Mouse (Mus musculus) G1E (cell line): Measurements from ENCODE around the gene Stxbp4. TPM values are rescaled to one million over a fixed set of nuclear protein-coding genes. Genes with fewer than 3 reads are reported as not detected.

Experiments
- ATAC-seq: 2 replicates; pipeline ENCODE4 v1.8.0; 2016; ENCODE audit warnings: mild to moderate bottlenecking; ENCODE audit not compliant: insufficient number of reproducible peaks, poor library complexity, low FRiP score, severe bottlenecking; ENCODE audit errors: extremely low read depth
- DNase-seq: peaks from one replicate; pipeline ENCODE4 v3.0.0; 2012; ENCODE audit warnings: low spot score
- H3K27me3 ChIP-seq: 2 replicates; pipeline ENCODE4 v1.6.1; 2012; ENCODE audit warnings: mild to moderate bottlenecking, low read length, inconsistent platforms; ENCODE audit not compliant: insufficient read depth
- H3K36me3 ChIP-seq: replicated peaks from 2 replicates; pipeline ENCODE3; 2012; ENCODE audit warnings: mild to moderate bottlenecking, inconsistent platforms
- H3K4me1 ChIP-seq: 2 replicates; pipeline ENCODE4 v1.6.1; 2012; ENCODE audit warnings: low read depth, low read length, inconsistent platforms, mixed read lengths; ENCODE audit not compliant: insufficient read depth
- H3K4me3 ChIP-seq: 2 replicates; pipeline ENCODE4 v1.5.1; 2012; ENCODE audit warnings: low read depth, mild to moderate bottlenecking, inconsistent platforms, low read length, moderate library complexity, mixed read lengths
- H3K9me3 ChIP-seq: replicated peaks from 2 replicates; pipeline ENCODE4 v1.6.1; 2012; ENCODE audit warnings: inconsistent platforms
- CTCF ChIP-seq: IDR thresholded peaks from 2 replicates; pipeline ENCODE4 v1.5.1; 2012; ENCODE audit warnings: low read depth, low read length, inconsistent platforms, mixed read lengths
- GATA1 ChIP-seq: IDR thresholded peaks from 2 replicates; pipeline ENCODE4 v1.6.1; 2012; ENCODE audit warnings: borderline replicate concordance, low read length, inconsistent platforms, mixed read lengths
- GATA2 ChIP-seq: IDR thresholded peaks from 2 replicates; pipeline ENCODE4 v1.6.1; 2012; ENCODE audit warnings: low read depth, low read length, inconsistent platforms, borderline replicate concordance
- POLR2AphosphoS5 ChIP-seq: IDR thresholded peaks from 2 replicates; pipeline ENCODE4 v1.6.1; 2012; ENCODE audit warnings: low read depth, low read length, inconsistent platforms; ENCODE audit not compliant: insufficient replicate concordance
- TAL1 ChIP-seq: conservative IDR thresholded peaks from 2 replicates; pipeline ENCODE4 v1.6.1; 2012; ENCODE audit warnings: low read depth, low read length, inconsistent platforms, mixed read lengths
- polyA plus RNA-seq: library from polyadenylated mRNA; stranded (reverse); fragments of >175 nt; gene quantifications from 2 replicates; pipeline ENCODE4 v1.2.3, GENCODE M21; 2012
- total RNA-seq, 2 experiments: library from RNA; stranded (forward) in 1 of 2; stranded (reverse) in 1 of 2; fragments of 200-1000 nt in 1 of 2; fragments of >200 nt in 1 of 2; fragmentation: Nextera tagmentation in 1 of 2; gene quantifications; 2 replicates each; pipeline ENCODE4 v1.2.3; 2014 to 2017

Stxbp4 gene
- total and polyA plus RNA-seq, 3 experiments: 0.28 to 23.5 (median 8.2) TPM

DNA sequence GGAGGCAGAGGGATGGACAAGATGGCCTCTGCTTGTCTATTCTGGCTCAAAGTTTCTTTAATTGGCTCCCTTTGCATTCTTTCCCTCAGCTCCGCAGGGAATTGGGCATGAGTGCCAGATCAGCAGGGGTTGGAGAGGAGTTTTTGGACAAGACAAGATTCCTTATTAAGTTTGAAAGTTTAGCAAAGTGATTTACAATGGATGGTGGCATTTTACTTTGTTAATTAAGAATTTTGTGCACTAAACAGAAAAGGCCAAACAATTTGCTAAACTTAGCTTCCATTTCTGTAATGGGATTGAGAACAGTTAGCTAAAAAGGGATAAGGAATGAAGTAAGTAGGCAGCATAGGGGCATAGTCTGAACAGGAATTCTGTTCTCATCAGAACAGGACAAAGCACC is 142.9 kb downstream of the Stxbp4 start:
- DNase-seq: no peak
- Histone ChIP-seq H3K36me3 (no peaks in the 10 kb centered on the region), H3K9me3 (no peaks in the 10 kb centered on the region), H3K4me1 (no peaks in the 10 kb centered on the region; the same call in 1 of the 2 replicates), H3K4me3 (no peak overlapping the region), H3K27me3 (no peaks in the 10 kb centered on the region)
- no peak for ATAC-seq
- no peak for TF ChIP-seq TAL1
- TF ChIP-seq POLR2AphosphoS5: no peak

DNA sequence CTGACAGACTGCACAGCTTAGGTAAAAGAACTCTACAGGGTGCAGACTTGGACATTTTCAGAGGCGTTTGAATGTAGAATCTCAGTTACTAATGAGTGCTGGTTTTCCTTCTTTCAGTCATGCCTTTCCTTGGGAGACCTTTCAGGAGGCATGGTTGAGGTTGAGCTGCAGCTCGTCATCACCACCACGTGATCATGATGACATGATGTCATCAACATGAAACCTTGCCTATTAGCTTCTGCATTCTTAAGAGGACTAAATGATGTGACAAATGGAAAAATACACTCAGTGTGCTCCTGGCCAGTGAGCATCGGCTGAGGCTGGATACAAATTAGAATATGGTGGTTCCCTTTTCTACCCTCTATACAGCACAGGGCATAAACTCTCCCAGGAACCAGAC is 145.4 kb downstream of the Stxbp4 start:
- Histone ChIP-seq H3K36me3 (no peaks in the 10 kb centered on the region), H3K4me1 (no peaks in the 10 kb centered on the region), H3K9me3 (no peaks in the 10 kb centered on the region), H3K27me3 (no peaks in the 10 kb centered on the region), H3K4me3 (no peak overlapping the region)
- ATAC-seq (no peak), DNase-seq (no peak)
- TF ChIP-seq GATA2 (no peak), GATA1 (no peak), CTCF (no peak)

- TF ChIP-seq TAL1 (no peak), GATA2 (no peak), CTCF (no peak), POLR2AphosphoS5 (no peak), GATA1 (no peak)
- DNase-seq (no peak), ATAC-seq (no peak)
- Histone ChIP-seq H3K27me3 (no peaks in the 10 kb centered on the region), H3K9me3 (no peaks in the 10 kb centered on the region), H3K36me3 (no peaks in the 10 kb centered on the region), H3K4me3 (no peak overlapping the region), H3K4me1 (no peaks in the 10 kb centered on the region)
Measured at GRCm38 (mm10) chr11:90489166-90489565, 148.7 kb downstream of the Stxbp4 start.

- no peak for ATAC-seq
- H3K27me3 ChIP-seq: no peaks in the 10 kb centered on the region
- no peak for DNase-seq
- no peaks in the 10 kb centered on the region for H3K36me3 ChIP-seq
- H3K4me1 ChIP-seq: no peaks in the 10 kb centered on the region
- no peak overlapping the region for H3K4me3 ChIP-seq
- TF ChIP-seq POLR2AphosphoS5 (no peak), GATA2 (no peak), CTCF (no peak), GATA1 (no peak), TAL1 (no peak)
- H3K9me3 ChIP-seq: no peaks in the 10 kb centered on the region
Measured at GRCm38 (mm10) chr11:90487686-90488085, 150.2 kb downstream of the Stxbp4 start.

DNA sequence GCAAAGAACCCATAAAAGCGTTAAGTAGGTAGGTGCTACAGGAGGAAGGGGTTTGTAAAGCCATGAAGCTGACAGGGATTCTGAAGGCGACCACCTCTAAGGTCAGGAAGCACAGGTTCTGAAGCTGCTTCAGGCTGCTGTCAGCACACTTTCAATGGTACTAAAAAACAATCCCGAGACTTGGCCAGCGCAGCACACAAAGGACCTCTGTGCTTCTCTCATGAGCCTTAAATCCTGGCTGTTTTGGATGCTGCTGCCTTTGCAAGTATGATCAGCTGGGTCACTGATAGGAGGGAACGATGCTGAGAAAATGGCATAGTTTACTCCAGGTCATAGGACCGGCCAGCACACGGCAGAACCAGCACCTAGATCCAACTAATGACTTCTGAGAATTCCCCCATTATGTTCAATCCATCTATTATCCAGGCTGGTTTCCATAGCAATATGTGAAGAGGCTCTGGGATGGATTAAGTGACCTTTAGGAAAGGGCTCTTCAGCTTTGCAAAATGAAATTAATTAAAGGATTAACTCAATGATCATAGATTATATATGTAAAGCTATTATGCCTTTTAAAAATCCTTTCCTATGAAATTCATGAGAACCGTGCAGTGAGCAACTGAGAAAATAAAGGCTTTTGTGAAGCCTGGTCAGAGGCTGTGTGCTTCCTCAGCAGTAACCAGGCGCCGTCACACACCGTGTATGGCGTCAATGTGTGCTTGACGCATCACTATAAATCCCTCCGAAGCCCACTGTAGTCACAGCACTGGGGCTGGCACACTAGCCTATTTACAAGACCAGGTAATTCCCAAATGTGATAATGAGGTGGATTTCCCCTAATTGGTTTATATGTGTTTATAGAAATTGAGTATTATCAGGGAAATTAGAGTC is 152.9 kb downstream of the Stxbp4 start:
- no peak for TF ChIP-seq GATA1
- no peak for TF ChIP-seq CTCF
- no peak for TF ChIP-seq GATA2
- TF ChIP-seq POLR2AphosphoS5: no peak
- no peak for TF ChIP-seq TAL1
- DNase-seq (no peak), ATAC-seq (no peak)
- peaks cover 2% of the 10 kb centered on the region for H3K36me3 ChIP-seq
- no peak overlapping the region for H3K4me3 ChIP-seq
- H3K9me3 ChIP-seq: no peaks in the 10 kb centered on the region
- H3K27me3 ChIP-seq: no peaks in the 10 kb centered on the region
- no peaks in the 10 kb centered on the region for H3K4me1 ChIP-seq

- peaks cover 2% of the 10 kb centered on the region for H3K36me3 ChIP-seq
Measured at GRCm38 (mm10) chr11:90483766-90484165, 154.1 kb downstream of the Stxbp4 start.

More at GRCm38 (mm10) chr11:90483766-90484165, 154.1 kb downstream of the Stxbp4 start:
- no peak for DNase-seq
- Histone ChIP-seq H3K27me3 (no peaks in the 10 kb centered on the region), H3K9me3 (no peaks in the 10 kb centered on the region), H3K4me3 (no peak overlapping the region), H3K4me1 (no peaks in the 10 kb centered on the region)
- TF ChIP-seq GATA2 (no peak), POLR2AphosphoS5 (no peak), CTCF (no peak), GATA1 (no peak), TAL1 (no peak)
- no peak for ATAC-seq
